Mouse (Mus musculus): ENCODE results near the gene Slc7a7.
A peak's percentile ranks its signal among the peaks of the same experiment; 100 is the strongest.

Slc7a7 gene

DNA sequence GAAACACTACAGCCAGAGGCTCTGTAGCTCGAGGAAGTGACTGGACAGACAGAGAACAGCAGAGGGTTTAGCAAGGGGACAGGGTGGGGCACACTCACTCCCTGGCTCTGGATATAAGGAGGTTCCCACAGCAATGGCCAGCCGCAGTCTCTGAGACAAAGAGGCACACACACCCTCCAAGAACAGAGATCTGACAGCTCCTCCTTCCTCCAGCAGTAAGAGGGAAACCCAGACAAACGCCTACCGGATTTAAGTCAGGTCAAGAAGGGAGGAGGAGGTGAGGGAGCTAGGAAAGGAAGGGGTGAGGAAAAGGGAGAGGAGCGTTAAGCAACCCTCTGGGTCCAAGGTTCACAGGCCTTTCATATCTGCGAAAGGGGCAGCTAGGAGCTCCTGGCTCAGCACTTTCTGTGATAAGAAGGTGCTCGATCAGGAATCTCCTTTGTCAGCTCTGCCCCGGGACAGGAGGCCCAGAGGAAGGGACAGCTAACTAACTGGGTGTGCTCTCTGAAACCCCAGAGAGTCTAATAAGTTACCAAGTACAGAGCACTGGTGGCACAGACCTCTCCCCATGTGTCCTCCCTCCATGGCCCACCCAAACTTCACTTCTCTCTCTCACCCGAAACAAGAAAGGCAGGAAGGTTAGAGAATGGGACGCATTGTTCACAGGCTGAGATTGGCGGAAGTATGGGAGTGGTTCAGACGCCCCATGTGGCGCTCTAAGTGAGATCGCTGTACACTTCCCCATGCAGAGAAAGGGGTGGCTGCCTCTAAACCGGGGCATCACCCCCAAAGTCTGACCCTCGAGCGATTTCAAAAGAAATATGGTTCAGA is 7.4 kb downstream of the Slc7a7 start:
- peak; percentile 58 for DNase-seq

DNA sequence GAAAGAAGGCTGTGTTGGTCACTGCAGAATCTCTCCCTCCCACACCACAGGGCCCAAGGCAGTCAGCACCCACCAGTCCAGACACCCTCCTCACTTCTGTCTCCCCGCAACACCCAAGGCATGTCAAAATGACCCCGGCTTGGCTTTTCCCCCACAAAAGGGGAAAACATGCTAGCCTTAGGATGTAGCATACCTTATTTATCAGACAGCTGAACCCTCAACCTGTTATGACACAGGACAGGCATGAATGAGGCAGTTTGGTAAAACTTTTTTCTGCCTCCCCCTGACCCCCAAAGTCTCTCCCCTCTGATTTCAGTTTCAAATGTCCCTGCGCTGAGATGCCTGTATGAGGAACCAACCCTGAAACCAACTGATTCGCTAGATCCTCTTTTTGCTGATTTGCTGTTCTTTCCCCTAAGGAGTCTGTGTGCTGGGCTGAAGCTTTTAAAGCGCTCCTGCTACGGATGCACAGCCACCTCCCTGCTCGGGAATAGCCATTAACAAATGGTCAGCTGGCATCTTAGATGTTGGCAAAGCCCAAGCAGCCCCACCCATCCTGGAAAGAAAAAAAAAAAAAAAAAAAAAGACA is 8.4 kb downstream of the Slc7a7 start:
- DNase-seq = no peak

DNA sequence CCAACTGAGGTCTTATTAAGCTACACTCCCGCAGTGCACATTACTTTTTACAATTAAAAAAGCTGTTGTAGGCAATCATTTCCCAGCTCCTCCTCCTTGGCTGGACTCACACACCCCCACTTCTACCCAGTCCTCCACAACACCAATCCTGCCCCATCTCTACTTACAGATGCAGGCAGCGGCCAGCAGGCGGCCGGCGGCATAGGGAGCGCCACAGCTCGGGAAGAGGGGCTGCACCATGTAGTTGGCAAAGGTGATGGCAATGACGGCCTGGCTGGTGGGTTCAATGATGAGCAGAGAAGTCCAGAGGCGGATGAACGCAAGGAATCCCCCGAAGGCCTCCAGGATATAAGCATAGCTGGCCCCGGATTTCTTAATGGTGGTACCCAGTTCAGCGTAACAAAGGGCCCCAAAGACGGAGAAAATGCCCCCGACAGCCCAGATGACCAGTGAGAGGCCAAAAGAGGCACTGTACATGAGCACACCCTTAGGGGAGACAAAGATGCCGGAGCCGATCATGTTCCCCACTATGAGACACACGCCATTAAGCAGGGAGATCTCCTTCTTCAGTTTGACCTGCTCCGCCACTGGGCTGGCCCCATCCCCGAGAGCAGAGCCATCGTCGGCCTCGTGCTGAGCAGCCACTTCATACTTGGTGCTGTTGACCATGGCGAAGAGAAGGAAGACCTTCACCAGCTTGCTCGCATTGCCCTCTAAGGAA is 9.1 kb downstream of the Slc7a7 start:
- DNase-seq = peak; percentile 61

DNA sequence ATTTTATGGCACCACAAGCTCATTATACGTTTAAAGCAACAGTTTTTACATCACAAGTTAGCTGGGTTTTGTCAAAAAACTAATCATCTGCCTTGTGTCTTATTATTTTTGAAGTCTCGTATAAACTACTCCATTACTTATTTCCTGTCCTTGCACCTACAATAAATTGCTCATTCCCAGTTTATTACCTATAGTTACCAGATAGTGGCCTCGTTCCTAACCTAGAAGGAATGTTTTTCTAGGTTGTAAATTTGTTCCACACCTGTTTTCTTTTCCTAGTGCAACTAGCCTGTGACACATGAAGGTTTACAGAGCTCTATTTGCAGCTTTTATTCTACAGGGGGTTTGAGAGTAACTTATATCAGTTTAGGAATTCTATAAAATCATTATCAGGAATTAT is 15.9 kb downstream of the Slc7a7 start:
- no peak for DNase-seq

DNA sequence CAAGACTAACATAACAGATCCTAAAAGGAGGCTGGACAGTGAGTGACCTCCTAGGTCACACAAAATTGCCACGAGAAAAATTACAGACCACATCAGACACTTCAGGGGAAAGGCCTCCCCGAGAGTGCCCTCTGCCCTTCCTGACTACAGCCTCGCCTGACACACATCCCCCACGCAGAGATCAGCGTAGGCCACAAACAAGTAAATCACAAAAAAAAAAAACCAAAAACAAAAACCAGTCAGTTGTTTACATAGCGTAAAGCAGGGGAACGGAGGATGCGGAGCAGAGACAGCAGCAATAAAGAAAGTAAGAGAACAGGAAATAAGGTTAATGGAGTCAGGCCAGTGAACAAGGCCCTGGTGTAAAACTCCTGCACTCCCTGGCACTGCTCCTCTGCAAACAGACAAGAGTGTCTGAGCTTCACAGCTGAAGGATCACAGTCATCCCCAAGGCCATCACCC is 18.6 kb downstream of the Slc7a7 start:
- DNase-seq = peak; percentile 78

DNA sequence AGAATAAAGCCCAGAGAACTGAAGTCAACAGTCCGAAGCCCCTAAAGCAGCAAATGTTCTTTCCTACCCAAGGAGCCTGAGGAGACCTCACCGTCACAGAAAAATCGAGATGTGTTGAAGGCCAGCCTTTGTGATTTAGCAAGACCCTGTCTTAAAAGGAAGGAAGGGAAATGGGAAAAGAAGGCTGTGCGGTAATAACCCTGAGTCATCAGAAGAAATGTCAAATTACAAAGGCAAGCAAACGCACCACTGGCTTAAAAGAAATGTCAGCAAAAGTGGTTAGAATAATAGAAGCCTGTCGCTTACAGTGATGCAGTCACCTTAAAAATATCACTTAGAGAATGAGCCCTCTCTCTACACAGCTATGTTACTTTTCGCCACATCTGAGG is 19.1 kb downstream of the Slc7a7 start:
- DNase-seq = no peak

DNA sequence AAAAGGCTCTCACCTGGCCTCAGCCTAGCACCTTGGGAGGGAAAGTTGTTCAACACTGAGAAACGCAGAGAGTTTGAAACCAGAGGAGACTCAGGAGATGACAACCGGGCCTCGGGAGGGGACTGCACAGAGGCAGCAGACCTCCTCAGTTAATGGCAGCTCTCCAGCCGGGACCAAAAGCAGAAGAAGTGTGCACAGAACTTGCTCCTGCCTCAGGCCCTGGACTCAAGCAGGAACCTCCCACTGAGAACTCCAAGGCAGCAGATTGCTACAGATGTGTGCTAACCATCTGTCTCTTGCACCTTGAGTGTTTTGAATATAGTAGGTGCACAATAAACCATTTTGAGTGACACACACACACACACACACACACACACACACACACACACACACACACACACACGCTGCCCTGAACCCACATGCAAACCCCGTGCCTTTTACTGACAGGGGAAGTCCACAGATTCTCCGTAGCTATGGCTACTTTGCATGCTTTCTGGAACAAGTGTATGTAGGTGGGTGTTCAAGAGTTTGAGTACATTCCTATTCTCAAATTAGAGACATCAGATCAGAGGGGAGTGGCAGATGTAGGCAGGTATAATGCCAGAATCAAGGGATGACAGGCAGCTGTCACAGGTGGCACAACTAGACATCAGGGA is 19.6 kb downstream of the Slc7a7 start:
- no peak for DNase-seq

DNA sequence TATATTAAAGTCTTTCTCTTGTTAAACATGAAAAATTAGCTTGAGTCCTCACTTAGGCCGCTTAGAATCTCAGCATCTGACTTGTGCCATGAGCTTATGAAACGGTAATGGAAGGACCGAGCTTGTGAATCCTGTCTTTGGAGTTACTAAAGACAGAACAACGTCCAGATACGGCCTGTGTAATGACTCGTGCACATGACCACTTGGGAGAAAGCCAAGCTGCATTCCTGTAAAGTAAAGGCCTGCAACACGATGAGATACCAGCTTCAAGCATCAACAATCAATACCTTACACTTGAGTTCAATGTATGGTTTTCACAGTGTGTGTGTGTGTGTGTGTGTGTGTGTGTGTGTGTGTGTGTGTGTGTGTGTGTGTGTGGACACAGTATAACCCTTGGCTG is 20.9 kb downstream of the Slc7a7 start:
- DNase-seq = no peak

DNA sequence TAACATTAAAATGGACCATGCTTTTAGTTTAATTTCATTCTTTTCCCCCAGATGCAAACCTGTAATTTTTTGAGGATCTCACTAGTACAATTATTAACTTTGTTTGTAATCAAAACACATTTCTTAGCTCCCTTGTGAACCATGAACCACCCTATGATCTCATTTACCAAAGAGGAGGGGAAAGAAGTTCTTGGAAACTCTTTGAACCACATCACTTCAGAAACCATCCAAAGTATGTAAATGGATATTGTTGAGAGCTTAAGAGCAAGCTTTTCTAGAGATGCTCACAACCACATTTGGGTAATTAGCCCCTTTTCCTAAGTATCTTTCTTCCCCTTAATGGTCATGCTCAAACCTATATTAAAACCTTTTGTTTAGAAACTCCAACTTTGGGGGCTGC is 23.3 kb downstream of the Slc7a7 start:
- no peak for DNase-seq

DNA sequence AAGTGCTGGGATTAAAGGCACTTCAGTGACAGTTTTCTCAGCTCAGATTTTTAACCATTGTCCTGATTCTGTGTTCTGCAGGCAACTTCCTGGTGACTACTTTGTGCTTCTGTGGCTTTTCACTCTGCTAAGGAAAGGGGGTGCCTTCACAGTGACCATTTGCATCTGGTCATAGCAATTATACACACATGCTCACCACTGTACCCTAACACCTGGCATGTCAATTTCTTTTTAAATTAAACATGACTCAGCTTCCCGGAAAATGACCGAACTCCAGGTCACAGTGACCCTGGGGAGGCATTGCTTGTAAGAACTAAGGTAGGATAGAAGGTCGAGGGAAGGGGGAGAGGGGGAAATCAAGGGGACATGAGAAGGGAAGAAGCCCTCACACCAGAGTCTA is 23.8 kb downstream of the Slc7a7 start:
- no peak for DNase-seq

DNA sequence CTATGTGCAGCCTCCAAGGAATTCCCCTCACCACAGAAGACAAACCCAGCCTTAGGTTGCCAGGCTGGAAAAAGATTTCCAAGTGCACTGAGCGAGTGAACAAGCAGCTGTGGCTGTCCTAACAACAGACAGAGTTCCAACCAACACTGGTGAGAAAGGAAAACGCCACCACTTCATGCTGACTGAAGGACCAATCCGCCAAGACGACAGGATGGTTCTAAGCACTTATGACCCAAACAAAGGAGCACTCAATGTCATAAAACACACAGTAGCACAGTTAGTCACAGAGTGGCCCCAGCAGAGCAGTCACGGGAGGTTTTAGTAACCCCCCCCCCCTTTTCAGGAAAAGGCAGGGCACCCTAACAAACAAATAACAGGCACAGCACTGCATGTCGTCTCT is 26.7 kb downstream of the Slc7a7 start:
- no peak for DNase-seq

DNA sequence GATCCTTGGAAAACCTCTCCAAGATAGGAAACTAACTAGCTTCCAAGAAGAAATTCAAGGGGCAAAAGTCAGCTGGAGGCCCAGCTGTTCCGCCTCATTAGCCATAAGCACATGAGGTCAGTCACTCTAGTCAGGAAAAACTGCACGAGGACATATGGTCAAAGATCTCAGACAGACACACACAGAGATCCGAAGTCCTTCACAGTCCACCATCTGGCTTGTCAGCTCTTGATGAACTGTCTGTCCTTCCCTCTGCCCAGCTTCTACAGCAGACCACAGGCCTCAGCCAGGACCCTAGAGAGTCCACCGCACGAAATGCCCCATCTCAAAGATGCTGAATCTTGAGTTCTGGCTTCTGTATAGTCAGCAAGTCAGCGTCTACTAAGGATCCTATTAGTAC is 30.0 kb downstream of the Slc7a7 start:
- peak; percentile 76 for DNase-seq

DNA sequence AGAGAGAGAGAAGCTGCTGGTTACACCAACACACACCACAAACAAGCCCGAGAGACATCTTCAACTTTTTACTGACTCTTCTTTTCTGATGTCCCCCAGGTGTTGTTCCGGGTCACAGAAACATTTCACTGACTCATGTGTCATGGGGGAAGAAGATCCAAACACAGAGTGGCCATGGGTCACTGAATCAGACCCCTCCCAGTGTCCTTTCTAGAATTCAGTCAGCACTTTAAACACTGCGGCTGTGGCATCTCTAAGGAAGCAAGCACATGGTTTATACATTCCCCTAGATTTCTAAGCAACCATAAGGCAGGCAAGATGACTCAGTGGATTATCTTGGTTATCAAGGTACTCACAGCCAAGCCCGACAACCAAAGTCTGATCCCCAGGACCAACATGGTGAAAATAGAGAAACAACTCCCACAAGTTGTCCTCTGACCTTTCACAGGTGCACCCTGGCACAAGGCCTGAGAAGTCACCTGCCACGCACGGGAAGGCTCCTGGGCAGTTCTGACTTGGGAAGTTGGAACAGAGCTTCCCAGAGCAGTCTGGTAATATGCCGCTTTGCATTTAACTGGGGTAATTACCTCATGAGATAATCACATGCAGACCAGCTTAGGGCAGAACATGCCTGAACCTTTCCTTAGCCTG is 31.5 kb downstream of the Slc7a7 start:
- peak; percentile 57 for DNase-seq

DNA sequence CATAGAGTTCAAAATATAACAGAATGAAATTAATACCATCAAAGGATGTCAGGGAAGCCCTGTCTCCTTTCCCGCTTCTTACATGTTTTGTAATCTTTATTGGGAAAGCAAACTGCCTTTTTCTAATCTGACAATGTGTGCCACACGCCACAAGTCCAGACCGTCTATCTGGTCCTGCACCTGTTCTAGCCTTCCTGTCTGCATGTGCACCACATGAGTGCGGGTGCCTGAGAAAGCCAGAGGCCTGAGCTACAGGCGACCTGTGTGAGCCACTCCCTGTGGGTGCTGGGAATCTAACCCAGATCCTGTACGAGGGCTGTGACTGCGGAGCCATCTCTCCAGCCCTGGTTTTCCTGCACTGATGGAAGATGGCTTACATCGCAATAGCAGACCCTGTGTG is 33.2 kb downstream of the Slc7a7 start:
- no peak for DNase-seq

DNA sequence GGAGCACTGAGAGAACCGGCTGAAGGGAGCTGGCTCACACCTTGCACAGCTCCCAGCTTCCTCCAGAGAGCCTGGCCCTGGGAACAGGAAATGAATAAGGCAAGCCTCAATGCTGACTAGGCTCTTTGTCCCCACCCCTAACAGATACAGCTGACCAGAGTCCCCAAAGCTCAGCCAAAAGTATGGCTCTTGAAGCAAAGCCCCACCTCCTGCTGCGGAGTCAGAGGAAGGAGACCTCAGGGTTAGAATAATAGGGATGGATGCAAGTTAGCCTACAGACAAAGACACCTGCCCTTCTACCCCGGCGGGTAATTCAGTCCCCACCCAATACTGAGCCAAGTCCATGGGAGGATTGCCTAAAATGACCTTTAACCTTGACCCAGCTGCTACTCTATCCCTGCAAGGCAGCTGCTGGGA is 34.2 kb downstream of the Slc7a7 start:
- DNase-seq = peak; percentile 52

DNA sequence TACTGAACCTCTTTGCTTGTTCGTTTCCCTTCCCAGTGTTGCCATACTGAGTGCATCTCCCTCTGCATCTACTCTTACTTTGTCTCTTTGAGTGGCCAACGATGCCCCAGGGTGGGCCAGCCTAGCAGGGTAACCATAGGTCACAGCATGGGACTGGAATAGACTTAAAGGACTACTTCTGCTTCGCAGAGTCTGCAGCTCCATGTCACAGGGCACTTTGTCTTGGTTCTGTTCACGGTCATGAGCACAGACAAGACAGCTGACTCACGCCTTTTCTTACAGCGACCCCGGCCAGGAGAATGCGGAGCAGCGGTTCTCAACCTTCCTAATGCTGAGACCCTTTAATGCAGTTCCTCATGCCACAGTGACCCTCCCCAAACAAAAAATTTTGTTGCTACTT is 34.9 kb downstream of the Slc7a7 start:
- DNase-seq = no peak

DNA sequence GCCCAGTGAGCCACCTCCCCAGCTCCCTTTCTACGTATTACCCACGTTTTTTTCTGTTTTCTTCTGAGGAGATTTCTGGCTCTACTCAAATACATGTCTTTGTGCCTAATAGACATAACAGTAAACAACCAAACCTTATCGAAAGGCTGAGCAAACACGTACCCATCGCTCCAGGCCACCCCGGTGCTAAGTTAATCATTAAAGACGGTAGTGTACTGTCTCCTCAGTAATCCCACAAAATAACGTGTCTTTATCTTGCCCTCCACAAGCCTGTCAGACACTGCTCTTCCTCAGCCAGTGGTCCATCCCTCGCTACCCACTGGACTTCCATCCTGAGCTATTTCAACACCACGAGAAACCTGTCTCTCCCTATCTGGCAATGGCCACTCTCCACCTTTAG is 35.8 kb downstream of the Slc7a7 start:
- DNase-seq = no peak

DNA sequence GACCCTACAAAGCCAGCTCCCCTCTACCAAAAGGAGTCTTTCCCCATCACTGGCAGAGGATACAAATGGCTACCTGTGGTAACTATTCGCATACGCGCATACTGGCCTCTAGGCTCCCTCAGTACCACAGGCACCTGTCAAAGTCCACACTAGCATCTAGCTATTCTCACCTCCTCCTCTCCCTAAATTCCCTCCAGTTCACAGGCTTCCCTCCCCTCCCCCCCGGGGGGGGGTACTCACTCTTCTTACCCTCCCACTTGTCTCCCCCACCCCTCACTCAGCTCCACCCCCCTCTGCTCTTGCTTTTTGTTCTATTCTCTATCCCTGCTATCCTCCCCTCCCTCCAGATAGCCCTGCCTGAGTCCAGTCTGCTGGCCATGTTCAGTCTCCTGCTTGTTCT is 37.0 kb downstream of the Slc7a7 start:
- DNase-seq = no peak

DNA sequence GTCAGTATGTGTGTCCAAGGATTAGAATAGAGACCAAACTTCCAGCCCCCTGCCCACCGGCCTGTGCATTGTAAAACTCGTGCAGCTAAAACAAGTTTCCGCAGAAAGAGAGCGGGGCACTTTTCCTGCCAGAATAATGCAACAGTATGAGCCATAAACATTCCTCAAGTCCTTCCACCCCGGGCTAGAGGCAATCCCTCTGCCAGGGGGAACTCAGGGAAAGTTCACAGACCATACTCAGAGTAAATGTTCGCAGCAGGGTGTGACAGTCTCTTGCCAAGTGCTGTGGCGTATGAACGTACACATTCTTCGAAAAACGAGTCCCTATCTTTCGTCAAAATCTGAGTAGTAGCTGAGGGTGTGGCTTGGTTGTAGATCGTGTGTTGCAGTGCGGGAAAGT is 38.0 kb downstream of the Slc7a7 start:
- no peak for DNase-seq

DNA sequence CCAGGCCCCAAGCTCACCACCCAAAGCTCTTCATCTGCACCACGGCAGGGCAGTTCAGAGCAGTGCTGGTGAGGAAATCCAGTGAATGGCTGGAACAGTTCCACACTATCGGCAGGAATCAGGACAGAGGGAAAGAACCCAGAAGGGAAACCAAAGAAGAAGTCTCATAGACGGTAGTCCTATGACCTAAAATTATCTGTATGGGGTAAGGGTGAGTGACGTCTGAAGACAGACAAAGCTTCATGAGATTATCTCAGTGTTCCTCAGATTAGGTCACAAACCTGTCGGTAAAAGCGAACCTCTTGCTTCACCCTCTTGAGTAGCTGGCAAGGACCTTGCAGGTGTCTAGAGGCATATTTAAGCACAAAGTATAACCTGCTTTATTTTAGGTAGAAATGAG is 40.4 kb downstream of the Slc7a7 start:
- no peak for DNase-seq

DNA sequence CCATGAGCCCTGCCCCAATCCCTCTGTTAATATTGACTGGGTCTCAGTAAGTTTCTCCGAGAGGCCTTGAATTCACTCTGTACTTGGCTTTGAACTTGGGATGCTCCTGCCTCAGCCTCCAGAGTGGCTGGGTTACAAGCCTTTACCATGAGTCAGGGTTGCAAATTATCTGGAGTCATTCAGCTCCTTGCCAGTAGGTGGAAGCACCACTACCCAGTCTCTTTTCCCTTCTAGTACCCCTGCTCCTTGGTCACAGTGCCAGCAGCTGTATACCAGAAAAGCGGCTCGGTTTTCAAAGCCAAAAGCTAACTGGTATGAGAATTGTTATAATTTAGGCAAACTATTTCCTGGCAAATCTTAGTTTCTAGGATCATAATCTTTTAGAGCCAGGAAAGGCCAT is 41.7 kb downstream of the Slc7a7 start:
- DNase-seq = peak; percentile 68

DNA sequence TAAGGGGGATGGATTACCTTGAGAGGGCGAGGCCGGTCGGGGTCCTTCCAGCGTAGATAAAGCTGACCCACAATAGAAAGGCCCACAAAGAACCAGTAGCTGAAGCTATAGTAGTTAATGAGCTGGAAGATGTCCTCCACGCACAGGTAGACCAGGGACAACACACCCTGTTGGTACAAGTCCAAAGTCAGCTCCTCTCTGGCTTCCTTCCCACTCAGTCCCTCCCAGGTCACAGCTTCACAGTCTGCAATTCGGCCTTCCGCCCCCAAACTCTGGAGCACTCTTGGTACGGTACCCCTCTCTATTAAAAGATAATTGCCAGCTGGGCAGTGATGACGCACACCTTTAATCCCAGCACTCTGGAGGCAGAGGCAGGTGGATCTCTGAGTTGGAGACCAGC is 44.7 kb downstream of the Slc7a7 start:
- no peak for DNase-seq

DNA sequence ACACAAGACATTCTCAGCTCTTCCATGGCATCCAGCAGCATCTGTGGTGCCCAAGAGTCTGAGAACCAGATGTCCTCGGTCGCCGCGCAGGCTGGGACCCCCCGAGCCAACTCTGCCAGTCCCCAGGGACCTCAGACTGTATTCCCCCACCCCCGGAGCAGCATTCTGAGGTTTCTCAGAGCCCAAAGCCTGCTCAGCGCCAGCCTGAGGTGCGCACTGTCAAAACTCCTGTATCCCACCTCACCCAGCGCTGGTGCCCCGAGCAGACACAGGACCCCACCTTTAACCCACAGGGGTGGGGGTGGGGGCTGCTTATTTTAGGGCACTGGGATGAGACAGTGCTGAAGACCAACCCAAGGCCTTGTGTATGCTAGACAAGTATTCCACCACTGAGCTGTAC is 46.1 kb downstream of the Slc7a7 start:
- no peak for DNase-seq

Measured in kidney, postnatal 10 days (tissue).